ENCODE assay signal across 8 mouse cellular contexts in the genomic region with DNA sequence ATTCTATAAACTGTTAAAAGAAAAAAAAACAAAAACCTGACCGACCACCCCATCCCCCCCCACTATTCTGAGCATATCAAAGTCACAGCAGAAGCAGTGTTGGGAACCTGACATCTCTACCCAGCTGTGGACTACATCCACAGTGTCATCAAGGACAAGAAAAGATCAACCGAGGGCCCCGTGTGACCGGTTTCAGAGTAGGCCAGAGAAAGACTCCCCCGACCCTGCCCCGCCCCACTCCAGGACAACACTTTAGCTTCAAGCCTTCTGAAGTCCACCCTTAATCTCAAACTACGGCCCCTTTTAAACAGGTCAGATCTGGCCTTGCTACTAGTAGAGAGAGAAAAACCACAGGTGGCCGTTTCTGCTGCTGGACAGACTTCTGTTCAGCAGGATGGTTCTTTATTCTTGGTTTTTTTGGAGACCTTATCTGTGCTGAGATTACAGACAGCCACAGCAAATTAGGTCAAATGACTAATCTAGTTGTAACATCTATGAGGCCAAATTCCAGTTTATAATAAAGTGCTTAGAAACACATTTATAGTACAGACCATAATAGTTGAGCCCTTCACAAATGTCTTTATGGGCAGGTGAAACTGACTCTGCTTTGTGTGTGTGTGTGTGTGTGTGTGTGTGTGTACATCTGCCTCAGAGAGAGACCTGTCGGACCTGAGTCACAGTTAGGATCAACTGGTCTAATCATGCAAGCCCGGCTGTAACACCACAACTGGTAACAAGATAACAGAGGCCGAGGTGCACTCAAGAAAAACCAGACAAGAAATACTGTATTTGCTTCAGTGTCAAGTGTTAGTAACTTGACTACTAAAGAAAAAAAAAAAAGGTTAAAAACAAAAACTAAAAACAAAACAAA. TPM values are rescaled to one million over a fixed set of nuclear protein-coding genes. Genes with fewer than 3 reads are reported as not detected.
DNase-seq lines count a peak whose midpoint lies in the region; ATAC-seq and TF ChIP-seq lines count a peak whose summit lies in the region.

No protein-coding gene starts in this region.

- H3K4me3 ChIP-seq in heart, embryonic 14.5 days (ENCODE audit: control insufficient read depth in 1 of 2, insufficient read depth in 1 of 2, low read depth in 1 of 2, low read length in 2 of 2), result peak overlapping the region; percentile 43 to 100
- peak overlapping the region; percentile 99 for H3K4me3 ChIP-seq in limb, embryonic 14.5 days (replicated peaks; ENCODE audit: low read length)

- peak overlapping the region; percentile 85 for H3K4me2 ChIP-seq in heart, embryonic 14.5 days (ENCODE audit: low read length)
- H3K4me2 ChIP-seq in limb, embryonic 14.5 days (replicated peaks; ENCODE audit: low read depth, low read length, severe bottlenecking), result peak overlapping the region; percentile 96

- 2% methylated on average over 11 of the region's 11 CpGs for WGBS in heart, embryonic 14.5 days
- 19% methylated on average over 11 of the region's 11 CpGs for WGBS in limb, embryonic 14.5 days

- peaks cover 71% of the 10 kb centered on the region for H3K36me3 ChIP-seq in heart, embryonic 14.5 days (ENCODE audit: control insufficient read depth, insufficient read depth, low read length)
- peaks cover 43% of the 10 kb centered on the region for H3K36me3 ChIP-seq in limb, embryonic 14.5 days (ENCODE audit: control insufficient read depth, insufficient read depth, low read length)
- H3K36me3 ChIP-seq in splenic B cell, adult 2 months (ENCODE audit: control insufficient read depth, insufficient read depth, low read length, poor library complexity, severe bottlenecking), result no peaks in the 10 kb centered on the region

- peaks cover 12 to 39% of the 10 kb centered on the region in 2 experiments; a peak in 3 of 4 replicates for H3K4me1 ChIP-seq in heart, embryonic 14.5 days (ENCODE audit: control insufficient read depth in 2 of 2, insufficient read depth in 2 of 2, low read length in 2 of 2)
- peaks cover 44% of the 10 kb centered on the region for H3K4me1 ChIP-seq in limb, embryonic 14.5 days (ENCODE audit: control insufficient read depth, insufficient read depth, low read length)

- H3K9me3 ChIP-seq in heart, embryonic 14.5 days (ENCODE audit: control insufficient read depth, low read length), result no peaks in the 10 kb centered on the region
- no peaks in the 10 kb centered on the region for H3K9me3 ChIP-seq in limb, embryonic 14.5 days (ENCODE audit: control insufficient read depth, low read length)

- peak overlapping the region; percentile 100 for H3K9ac ChIP-seq in heart, embryonic 14.5 days (ENCODE audit: low read length)
- H3K9ac ChIP-seq in limb, embryonic 14.5 days (ENCODE audit: low read depth, low read length, severe bottlenecking), result peak overlapping the region; percentile 100

- H3K27me3 ChIP-seq in heart, embryonic 14.5 days (ENCODE audit: control insufficient read depth, insufficient read depth, low read length), result no peaks in the 10 kb centered on the region
- no peaks in the 10 kb centered on the region for H3K27me3 ChIP-seq in limb, embryonic 14.5 days (ENCODE audit: control insufficient read depth, insufficient read depth, low read length)
- no peaks in the 10 kb centered on the region for H3K27me3 ChIP-seq in splenic B cell, adult 2 months (ENCODE audit: control insufficient read depth, insufficient read depth, low read length, poor library complexity, severe bottlenecking)

- peak; percentile 61 for DNase-seq in adrenal gland, adult 2 months
- no peak for DNase-seq in adrenal gland, postnatal 4 days (ENCODE audit: low spot score in 2 of 2)
- peak; percentile 28 for DNase-seq in adrenal gland, postnatal 25 days
- DNase-seq in limb, embryonic 14.5 days (ENCODE audit: low spot score), result no peak
- peak; percentile 30 for DNase-seq in splenic B cell, adult 2 months (ENCODE audit: low read depth, low spot score)
- no peak for DNase-seq in urinary bladder, postnatal 10 days (ENCODE audit: low spot score)
- DNase-seq in retina, embryonic 14.5 days (ENCODE audit: low spot score), result no peak

- no peak for TF ChIP-seq POLR2A in limb, embryonic 14.5 days (IDR thresholded peaks at IDR 0.05; ENCODE audit: borderline replicate concordance, extremely low read depth, insufficient read depth, insufficient read length)

- ATAC-seq in heart, embryonic 14.5 days (ENCODE audit: insufficient number of reproducible peaks, insufficient read depth, low FRiP score, low read depth), result no peak
- ATAC-seq in limb, embryonic 14.5 days (ENCODE audit: low FRiP score, low read depth), result no peak

- H3K27ac ChIP-seq in heart, embryonic 14.5 days (replicated peaks in 1 of 2; ENCODE audit: control insufficient read depth in 1 of 2, insufficient read depth in 1 of 2, low read depth in 2 of 2, low read length in 2 of 2), result peak overlapping the region; percentile 64 to 100
- H3K27ac ChIP-seq in limb, embryonic 14.5 days (replicated peaks; ENCODE audit: low read depth, low read length), result no peak overlapping the region

RNA-seq across cellular contexts. Expression of a gene that starts 4.9 kb away (rescaled TPM):
- total RNA-seq in adrenal gland, adult 2 months (2021), result 10 to 100 TPM; 89.4 to 92.0 TPM
- 111 and 120 TPM in 2 replicates for polyA plus RNA-seq in adrenal gland, adult 2 months (2012; rRNA removed)
- 100 to 1,000 TPM; 115 to 119 TPM for total RNA-seq in adrenal gland, postnatal 4 days (2021)
- total RNA-seq in adrenal gland, postnatal 25 days (2021), result 81.3 and 82.6 TPM in 2 replicates
- polyA plus RNA-seq in heart, embryonic 14.5 days (2014; fragmentation: Nextera tagmentation; extraction: Ambion mirVana), result 8.1 and 9.1 TPM in 2 replicates
- 44.5 and 58.6 TPM in 2 replicates for polyA plus RNA-seq in limb, embryonic 14.5 days (2012; rRNA removed)
- polyA plus RNA-seq in limb, embryonic 14.5 days (2014; fragmentation: Nextera tagmentation; extraction: Ambion mirVana), result 10.0 and 10.1 TPM in 2 replicates

Comparison
In these comparisons a context has a peak if more than half of its experiments do, and no peak if none do; other contexts are left out.
1. DNase-seq: peak in adrenal gland, adult 2 months (single experiment), adrenal gland, postnatal 25 days (single experiment) and splenic B cell, adult 2 months (single experiment); none in adrenal gland, postnatal 4 days (0 of 2), limb, embryonic 14.5 days (single experiment), urinary bladder, postnatal 10 days (single experiment) and retina, embryonic 14.5 days (single experiment).